Mouse (Mus musculus): ENCODE measurements around the gene Ubap1l.

- TF ChIP-seq CTCF (IDR thresholded peaks at IDR 0.05; ENCODE audit: extremely low read depth, insufficient read depth, low read length) = no peak
- no peak for TF ChIP-seq POLR2A (IDR thresholded peaks at IDR 0.05; ENCODE audit: extremely low read depth, insufficient read depth, low read length)
These were observed 44.3 kb downstream of the Ubap1l start for GRCm38 (mm10) chr9:65405184-65405449.
